Mouse (Mus musculus): ENCODE measurements at regions not wholly inside any gene's neighbourhood (a gene's known extent, or its start where the extent isn't known, plus 50 kb on each side); places are given as distances from the start of the nearest gene placed in this dataset.
"Not testable (repeated sequence)": the region's sequence is repeated elsewhere in the genome, so short reads cannot be mapped to it uniquely, and the experiment has no call there.

GRCm38 (mm10) chrX:77307374-77307773, 203.4 kb upstream of the Tbl1x start:
- DNase-seq, result no peak

- peak; percentile 10 for DNase-seq
Observed at GRCm38 (mm10) chrX:77314384-77314783, 196.4 kb upstream of the Tbl1x start.

GRCm38 (mm10) chrX:77323644-77324043, 187.2 kb upstream of the Tbl1x start:
- no peak for DNase-seq

GRCm38 (mm10) chrX:77353181-77353580, 157.6 kb upstream of the Tbl1x start:
- no peak for DNase-seq

GRCm38 (mm10) chrX:77360551-77360950, 150.3 kb upstream of the Tbl1x start:
- no peak for DNase-seq

GRCm38 (mm10) chrX:77361106-77361505, 149.7 kb upstream of the Tbl1x start:
- DNase-seq, result no peak

- no peak for DNase-seq
Observed at GRCm38 (mm10) chrX:77363657-77364056, 147.2 kb upstream of the Tbl1x start.

GRCm38 (mm10) chrX:77367351-77367750, 143.5 kb upstream of the Tbl1x start:
- DNase-seq, result no peak

GRCm38 (mm10) chrX:77387271-77387670, 123.5 kb upstream of the Tbl1x start:
- no peak for DNase-seq

GRCm38 (mm10) chrX:77391760-77392446, 118.9 kb upstream of the Tbl1x start:
- no peak for DNase-seq

GRCm38 (mm10) chrX:77406896-77407295, 103.9 kb upstream of the Tbl1x start:
- DNase-seq, result no peak

- DNase-seq, result no peak
Observed at GRCm38 (mm10) chrX:77407925-77408324, 102.9 kb upstream of the Tbl1x start.

GRCm38 (mm10) chrX:77409370-77409769, 101.4 kb upstream of the Tbl1x start:
- no peak for DNase-seq

GRCm38 (mm10) chrX:77410812-77411211, 100.0 kb upstream of the Tbl1x start:
- DNase-seq, result no peak

GRCm38 (mm10) chrX:77414156-77414555, 96.7 kb upstream of the Tbl1x start:
- no peak for DNase-seq

GRCm38 (mm10) chrX:77417766-77418165, 93.0 kb upstream of the Tbl1x start:
- no peak for DNase-seq

- DNase-seq, result no peak
Observed at GRCm38 (mm10) chrX:77422206-77422605, 88.6 kb upstream of the Tbl1x start.

- no peak for DNase-seq
Observed at GRCm38 (mm10) chrX:77424792-77425727, 85.8 kb upstream of the Tbl1x start.

GRCm38 (mm10) chrX:77425728-77426102, 85.1 kb upstream of the Tbl1x start:
- DNase-seq, result not testable (repeated sequence)

GRCm38 (mm10) chrX:77426836-77427235, 84.0 kb upstream of the Tbl1x start:
- not testable (repeated sequence) for DNase-seq

GRCm38 (mm10) chrX:77432001-77432565, 78.7 kb upstream of the Tbl1x start:
- DNase-seq, result no peak

- peak; percentile 91 for DNase-seq
Observed at GRCm38 (mm10) chrX:77432846-77433810, 77.7 kb upstream of the Tbl1x start.
